Mouse (Mus musculus): ENCODE measurements around the gene Vwa3b.

Vwa3b gene

GRCm38 (mm10) chr1:37231295-37231701, 204.9 kb downstream of the Vwa3b start:
- no peak for DNase-seq (ENCODE audit: low read depth, low spot score)

Data from retina, postnatal 7 days (tissue).